In the genomic region with DNA sequence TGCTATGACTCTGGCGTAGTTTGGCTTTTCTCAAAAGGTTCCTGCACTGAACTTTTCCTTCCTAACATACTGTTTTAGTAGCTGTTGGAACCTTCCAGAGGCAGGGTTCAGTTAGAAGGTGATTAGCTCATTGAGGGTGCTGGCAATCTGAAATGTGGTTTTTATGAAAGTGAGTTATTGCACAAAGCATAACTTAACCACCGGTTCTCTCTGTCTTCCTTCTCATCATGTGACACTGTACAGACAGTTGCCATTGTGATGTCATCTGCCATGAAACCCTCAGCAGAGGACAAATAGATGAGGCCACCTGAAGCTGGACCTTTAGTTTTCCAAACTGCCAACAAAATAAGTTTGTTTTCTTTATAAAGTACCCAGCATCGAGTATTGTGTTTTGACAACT, we compare ENCODE assay signal across 22 mouse cellular contexts. TPM values are rescaled to one million over a fixed set of nuclear protein-coding genes. Genes with fewer than 3 reads are reported as not detected.
"Had no signal": no experiment of that assay in that cellular context is flagged by ENCODE, and none has a peak within 500 bp of the region (broad histone marks: within the 10 kb centered on the region; RNA-seq: fewer than 3 reads in every experiment).

No protein-coding gene starts in this region.

- ATAC-seq: hindbrain, embryonic 16.5 days; hindbrain, postnatal 0 days; inflammation-experienced regulatory T-cells, adult 6 months; intestine, embryonic 15.5 days; intestine, embryonic 16.5 days; intestine, postnatal 0 days had no signal

- DNase-seq: heart, postnatal 10 days; heart, postnatal 14 days; heart, postnatal 36 days; heart, postnatal 4 days; kidney, adult 11 months; kidney, adult 18-20 months; kidney, adult 2 months; kidney, adult 8-10 months; kidney, adult 9 months; kidney, postnatal 10 days; kidney, postnatal 14 days; kidney, postnatal 36 days; kidney, postnatal 4 days; layer of hippocampus, adult 9-11 months; layer of hippocampus, postnatal 36 days had no signal

RNA-seq across cellular contexts. Expression of a gene that starts 7.9 kb away (rescaled TPM):
- total RNA-seq: hematopoietic stem cell, adult 5-6 weeks had no signal
